Mouse (Mus musculus) skeletal muscle tissue, adult 2 months (tissue): Measurements from ENCODE around the gene Nkiras2.
A peak's percentile ranks its signal among the peaks of the same experiment; 100 is the strongest.
"Not testable (repeated sequence)": the region's sequence is repeated elsewhere in the genome, so short reads cannot be mapped to it uniquely, and the experiment has no call there.

Source experiments
- DNase-seq: peaks from one replicate; pipeline ENCODE4 v3.0.0-alpha.2; 2012; ENCODE audit warnings: low read depth, low spot score

Nkiras2 gene

GRCm38 (mm10) chr11:100628056-100628455 is 9.0 kb downstream of the Nkiras2 start:
- DNase-seq = no peak

GRCm38 (mm10) chr11:100628862-100629352 is 9.9 kb downstream of the Nkiras2 start:
- DNase-seq = no peak

- no peak for DNase-seq
Observed at GRCm38 (mm10) chr11:100634530-100634929, 15.5 kb downstream of the Nkiras2 start.

- DNase-seq = no peak
Observed at GRCm38 (mm10) chr11:100640159-100640906, 21.3 kb downstream of the Nkiras2 start.

GRCm38 (mm10) chr11:100643612-100644575 is 24.9 kb downstream of the Nkiras2 start:
- no peak for DNase-seq

- DNase-seq = no peak
Observed at GRCm38 (mm10) chr11:100646265-100646664, 27.2 kb downstream of the Nkiras2 start.

GRCm38 (mm10) chr11:100648405-100648804 is 29.4 kb downstream of the Nkiras2 start:
- no peak for DNase-seq

GRCm38 (mm10) chr11:100651205-100651604 is 32.2 kb downstream of the Nkiras2 start:
- DNase-seq = no peak

- DNase-seq = no peak
Observed at GRCm38 (mm10) chr11:100651748-100652147, 32.7 kb downstream of the Nkiras2 start.

- DNase-seq = not testable (repeated sequence)
Observed at GRCm38 (mm10) chr11:100655589-100655988, 36.5 kb downstream of the Nkiras2 start.

- DNase-seq = no peak
Observed at GRCm38 (mm10) chr11:100656458-100656857, 37.4 kb downstream of the Nkiras2 start.

- DNase-seq = no peak
Observed at GRCm38 (mm10) chr11:100659806-100660205, 40.8 kb downstream of the Nkiras2 start.

GRCm38 (mm10) chr11:100671049-100671448 is 52.0 kb downstream of the Nkiras2 start:
- DNase-seq = no peak

- peak; percentile 14 for DNase-seq
Observed at GRCm38 (mm10) chr11:100671956-100672355, 52.9 kb downstream of the Nkiras2 start.

GRCm38 (mm10) chr11:100673169-100673568 is 54.1 kb downstream of the Nkiras2 start:
- DNase-seq = peak; percentile 38
